Mouse (Mus musculus): ENCODE results near the gene Ric8b. TPM values are rescaled to one million over a fixed set of nuclear protein-coding genes. Genes with fewer than 3 reads are reported as not detected.
A peak's percentile ranks its signal among the peaks of the same experiment; 100 is the strongest.

The Ric8b gene
- polyA plus RNA-seq, 1 experiment from 2014 or later: 44.0 TPM

DNA sequence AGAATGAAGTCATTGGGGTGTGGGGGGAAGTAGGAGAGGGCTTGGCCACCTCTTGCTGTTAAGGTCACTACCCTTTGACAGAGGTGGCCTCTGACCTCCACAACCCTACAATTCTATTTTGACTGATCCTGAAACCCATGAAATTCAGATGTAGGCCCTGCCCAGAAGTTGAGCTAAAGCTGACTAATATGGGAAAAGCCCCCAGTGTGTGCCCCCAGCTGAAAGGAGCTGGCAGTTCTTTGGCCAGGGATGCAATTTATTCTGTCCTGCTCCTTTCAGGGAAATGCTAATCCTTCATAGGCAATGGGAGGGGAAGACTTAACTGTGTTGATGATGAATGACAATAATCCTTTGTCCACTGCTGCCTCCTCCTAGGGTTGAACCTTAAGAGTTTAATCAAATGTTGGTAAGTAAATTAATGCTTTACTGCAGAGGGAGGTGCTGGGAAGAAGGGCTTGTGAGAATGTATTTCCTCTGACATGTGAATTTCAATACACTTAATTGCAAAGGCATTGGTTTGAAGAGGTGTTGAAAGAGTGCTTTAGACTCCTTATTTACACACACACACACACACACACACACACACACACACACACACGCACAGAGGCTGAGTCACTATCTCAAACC lies 6.5 kb upstream of the Ric8b start:
- no peaks in the 10 kb centered on the region for H3K36me3 ChIP-seq
- ATAC-seq (ENCODE audit: low FRiP score): no peak
- no peak overlapping the region for H3K4me3 ChIP-seq (replicated peaks)
- H3K9me3 ChIP-seq (replicated peaks): no peaks in the 10 kb centered on the region
- H3K4me2 ChIP-seq: no peak overlapping the region
- WGBS: 50% methylated on average over 1 of the region's 1 CpGs
- peaks cover 31% of the 10 kb centered on the region for H3K4me1 ChIP-seq
- no peaks in the 10 kb centered on the region for H3K27me3 ChIP-seq (replicated peaks)
- H3K27ac ChIP-seq (replicated peaks): no peak overlapping the region
- H3K9ac ChIP-seq (replicated peaks): no peak overlapping the region

DNA sequence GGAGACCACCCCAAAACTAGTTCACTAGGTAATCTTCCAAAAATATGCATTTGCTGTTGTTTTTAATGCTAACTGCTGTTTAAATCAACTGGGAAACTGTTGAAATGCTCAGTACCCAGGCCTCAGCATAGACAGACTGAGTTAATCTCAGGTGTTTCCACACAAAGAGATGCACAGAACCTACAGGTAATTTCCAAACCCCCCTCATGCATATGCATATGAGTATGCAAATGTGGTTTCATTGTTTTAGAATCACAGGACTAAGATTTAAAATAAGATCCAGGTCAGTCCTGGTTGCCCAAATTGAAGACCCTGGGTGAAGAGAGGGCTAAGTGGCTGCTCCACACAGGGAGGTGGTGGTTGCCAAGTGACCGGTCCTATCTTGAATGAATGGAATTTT lies 4.3 kb upstream of the Ric8b start:
- no peak for ATAC-seq (ENCODE audit: low FRiP score)
- H3K27ac ChIP-seq (replicated peaks): no peak overlapping the region
- no peaks in the 10 kb centered on the region for H3K9me3 ChIP-seq (replicated peaks)
- WGBS: 58% methylated on average over 1 of the region's 1 CpGs
- peaks cover 24% of the 10 kb centered on the region for H3K4me1 ChIP-seq
- H3K27me3 ChIP-seq (replicated peaks): no peaks in the 10 kb centered on the region
- no peak overlapping the region for H3K4me3 ChIP-seq (replicated peaks)
- no peak overlapping the region for H3K9ac ChIP-seq (replicated peaks)
- H3K36me3 ChIP-seq: no peaks in the 10 kb centered on the region
- no peak overlapping the region for H3K4me2 ChIP-seq

DNA sequence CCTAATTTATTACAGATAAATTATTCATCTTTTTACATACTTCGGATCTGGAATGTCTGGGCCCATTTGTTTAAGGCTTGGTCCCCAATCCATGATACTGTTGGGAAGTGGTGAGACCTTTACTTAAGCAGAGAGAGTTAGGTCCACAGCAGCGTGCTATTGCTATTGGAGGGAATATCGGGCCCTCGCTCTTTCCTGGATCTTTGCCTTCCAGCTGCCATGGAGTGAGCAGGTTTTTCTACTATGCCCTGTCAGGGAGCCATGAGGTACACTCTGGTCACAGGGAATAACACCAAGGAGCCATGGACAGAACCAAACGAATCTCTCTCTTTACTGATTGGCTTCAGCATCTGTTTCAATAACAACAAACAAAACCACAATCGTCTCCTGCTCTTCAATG lies 1.9 kb upstream of the Ric8b start:
- 86% methylated on average over 6 of the region's 6 CpGs for WGBS
- H3K9me3 ChIP-seq (replicated peaks): no peaks in the 10 kb centered on the region
- H3K4me2 ChIP-seq: no peak overlapping the region
- H3K36me3 ChIP-seq: no peaks in the 10 kb centered on the region
- no peak overlapping the region for H3K4me3 ChIP-seq (replicated peaks)
- H3K4me1 ChIP-seq: peaks cover 32% of the 10 kb centered on the region
- no peak overlapping the region for H3K9ac ChIP-seq (replicated peaks)
- ATAC-seq (ENCODE audit: low FRiP score): no peak
- H3K27me3 ChIP-seq (replicated peaks): no peaks in the 10 kb centered on the region
- H3K27ac ChIP-seq (replicated peaks): no peak overlapping the region

DNA sequence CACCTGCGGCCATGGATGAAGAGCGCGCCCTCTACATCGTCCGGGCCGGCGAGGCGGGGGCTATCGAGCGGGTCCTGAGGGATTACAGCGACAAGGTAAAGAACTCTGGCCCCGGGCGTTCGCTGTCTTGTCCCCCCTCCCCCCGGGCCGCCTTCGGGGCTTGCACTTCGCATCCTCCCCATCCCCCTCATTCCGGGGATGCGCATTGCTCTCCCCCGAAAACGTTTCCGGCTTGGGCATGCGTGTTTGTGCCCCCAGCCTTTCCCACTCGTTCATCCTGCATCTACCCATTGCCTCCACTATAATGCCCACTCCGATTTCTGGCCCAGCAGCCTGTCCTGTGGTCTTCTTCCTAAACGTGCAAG lies 297 bp downstream of the Ric8b start:
- H3K27me3 ChIP-seq (replicated peaks): no peaks in the 10 kb centered on the region
- under 1% methylated on average over 25 of the region's 27 CpGs for WGBS
- H3K9ac ChIP-seq (replicated peaks): peak overlapping the region; percentile 93
- peak; percentile 71 for ATAC-seq (ENCODE audit: low FRiP score)
- H3K9me3 ChIP-seq (replicated peaks): no peaks in the 10 kb centered on the region
- H3K4me1 ChIP-seq: peaks cover 30% of the 10 kb centered on the region
- H3K36me3 ChIP-seq: no peaks in the 10 kb centered on the region
- peak overlapping the region; percentile 100 for H3K27ac ChIP-seq (replicated peaks)
- peak overlapping the region; percentile 65 for H3K4me2 ChIP-seq
- H3K4me3 ChIP-seq (replicated peaks): peak overlapping the region; percentile 74

DNA sequence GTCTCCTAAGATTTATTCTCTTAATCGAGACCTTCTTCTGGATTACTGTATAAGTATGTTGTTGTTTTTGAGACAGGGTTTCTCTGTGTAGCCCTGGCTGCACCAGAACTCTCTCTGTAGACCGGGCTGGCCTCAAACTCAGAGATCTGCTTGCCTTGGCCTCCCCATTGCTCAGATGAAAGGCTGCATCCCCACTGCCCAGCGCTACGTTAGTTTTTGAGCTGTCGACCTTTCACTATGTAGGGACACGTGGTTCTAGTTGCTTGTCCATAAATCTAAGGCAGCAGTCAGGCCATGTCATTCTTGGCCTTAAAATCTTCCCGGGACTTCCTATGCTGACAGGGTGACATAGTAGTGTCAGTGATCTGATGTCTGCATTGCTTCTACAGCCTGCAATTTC lies 8.9 kb downstream of the Ric8b start:
- peaks cover 12% of the 10 kb centered on the region; the same call in 1 of the 2 replicates for H3K36me3 ChIP-seq
- no peak for ATAC-seq (ENCODE audit: low FRiP score)
- H3K4me1 ChIP-seq: peaks cover 4% of the 10 kb centered on the region; the same call in 1 of the 2 replicates
- 58% methylated on average over 7 of the region's 7 CpGs for WGBS
- H3K9ac ChIP-seq (replicated peaks): no peak overlapping the region
- H3K4me2 ChIP-seq: no peak overlapping the region
- no peaks in the 10 kb centered on the region for H3K27me3 ChIP-seq (replicated peaks)
- H3K9me3 ChIP-seq (replicated peaks): no peaks in the 10 kb centered on the region
- no peak overlapping the region for H3K27ac ChIP-seq (replicated peaks)
- H3K4me3 ChIP-seq (replicated peaks): no peak overlapping the region

DNA sequence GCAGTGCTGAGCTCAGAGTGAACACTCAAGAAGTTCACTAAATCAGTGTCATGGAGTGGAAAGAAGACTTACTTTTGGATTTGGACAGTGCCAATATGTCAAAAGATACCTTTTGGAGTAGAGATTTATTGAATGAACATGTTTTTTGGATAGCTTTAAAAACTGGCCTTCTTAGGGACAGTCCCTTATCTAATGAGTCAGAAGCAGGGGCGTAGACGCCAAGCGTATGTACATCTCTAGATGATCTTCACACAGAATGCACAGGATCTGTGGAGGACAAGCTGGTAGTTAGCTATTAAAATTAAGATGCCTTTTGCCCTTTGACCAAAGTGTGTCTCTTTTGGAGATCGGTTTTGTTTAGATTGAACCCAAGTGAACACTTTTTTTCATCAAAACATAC lies 9.5 kb downstream of the Ric8b start:
- no peak for ATAC-seq (ENCODE audit: low FRiP score)
- Histone ChIP-seq H3K4me1 (peaks cover 5% of the 10 kb centered on the region; the same call in 1 of the 2 replicates), H3K9ac (replicated peaks) (no peak overlapping the region), H3K27ac (replicated peaks) (no peak overlapping the region), H3K4me2 (no peak overlapping the region), H3K36me3 (peaks cover 12% of the 10 kb centered on the region; the same call in 1 of the 2 replicates), H3K27me3 (replicated peaks) (no peaks in the 10 kb centered on the region), H3K9me3 (replicated peaks) (no peaks in the 10 kb centered on the region), H3K4me3 (replicated peaks) (no peak overlapping the region)
- WGBS: 92% methylated on average over 4 of the region's 4 CpGs

DNA sequence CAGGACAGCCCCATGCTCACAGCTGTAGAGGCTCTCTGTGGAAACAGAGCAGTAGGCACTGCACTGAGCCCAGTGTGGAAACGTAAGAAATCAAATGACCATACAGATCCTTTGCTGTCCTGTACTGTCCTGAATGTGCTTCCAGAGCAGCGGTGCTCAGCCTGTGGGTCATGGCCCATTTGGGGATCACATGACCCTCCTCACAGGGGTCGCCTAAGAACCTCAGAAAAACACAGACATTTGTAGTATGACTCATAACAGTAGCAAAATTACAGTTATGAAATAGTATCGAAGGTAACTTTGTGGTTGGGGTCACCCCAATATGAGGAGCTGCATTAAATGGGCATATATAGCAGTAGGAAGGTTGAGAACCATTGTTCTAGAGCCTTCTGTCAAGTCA lies 11.0 kb downstream of the Ric8b start:
- peaks cover 12% of the 10 kb centered on the region; the same call in 1 of the 2 replicates for H3K36me3 ChIP-seq

DNA sequence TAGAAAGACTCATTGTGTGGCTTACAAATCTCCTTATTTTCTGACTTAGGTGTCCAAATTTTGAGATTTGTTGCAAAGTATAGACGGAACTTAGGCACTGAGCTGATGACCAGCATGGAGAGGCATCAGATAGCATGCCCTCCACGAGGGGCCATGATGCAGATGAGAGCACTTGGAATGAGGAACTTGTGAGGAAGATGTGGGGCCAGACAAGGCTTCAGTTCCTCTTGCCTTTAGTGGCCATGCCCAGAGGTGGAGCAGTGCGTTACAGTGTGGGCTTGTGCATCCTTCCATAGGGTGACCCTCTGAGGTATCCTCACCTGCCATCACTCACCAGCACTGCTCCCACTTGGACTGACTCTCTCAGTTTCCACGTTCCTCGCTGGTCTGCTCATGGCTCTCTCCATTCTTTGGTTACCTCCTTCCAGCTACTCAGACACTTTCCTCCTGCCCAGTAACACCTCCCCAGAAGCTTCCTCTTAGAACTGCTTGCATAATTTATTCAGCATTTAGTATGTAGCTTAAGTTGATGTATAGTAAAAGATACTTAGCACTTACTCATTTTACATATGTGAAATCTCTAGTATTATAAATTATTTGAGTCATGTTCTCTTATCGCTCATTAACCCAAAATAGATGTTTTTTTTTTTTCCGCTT lies 18.3 kb downstream of the Ric8b start:
- no peak overlapping the region for H3K4me3 ChIP-seq (replicated peaks)
- H3K9ac ChIP-seq (replicated peaks): no peak overlapping the region
- WGBS: 88% methylated on average over 7 of the region's 7 CpGs
- no peaks in the 10 kb centered on the region for H3K36me3 ChIP-seq
- peaks cover 12% of the 10 kb centered on the region; the same call in 1 of the 2 replicates for H3K4me1 ChIP-seq
- no peak for ATAC-seq (ENCODE audit: low FRiP score)
- no peak overlapping the region for H3K27ac ChIP-seq (replicated peaks)
- H3K9me3 ChIP-seq (replicated peaks): no peaks in the 10 kb centered on the region
- H3K27me3 ChIP-seq (replicated peaks): no peaks in the 10 kb centered on the region
- no peak overlapping the region for H3K4me2 ChIP-seq

More for the DNA sequence above, 11.0 kb downstream of the Ric8b start:
- WGBS: 78% methylated on average over 4 of the region's 4 CpGs
- no peaks in the 10 kb centered on the region for H3K27me3 ChIP-seq (replicated peaks)
- peaks cover 7% of the 10 kb centered on the region; the same call in 1 of the 2 replicates for H3K4me1 ChIP-seq
- no peak overlapping the region for H3K4me3 ChIP-seq (replicated peaks)
- H3K9ac ChIP-seq (replicated peaks): no peak overlapping the region
- no peak overlapping the region for H3K27ac ChIP-seq (replicated peaks)
- H3K9me3 ChIP-seq (replicated peaks): no peaks in the 10 kb centered on the region
- no peak for ATAC-seq (ENCODE audit: low FRiP score)
- no peak overlapping the region for H3K4me2 ChIP-seq

DNA sequence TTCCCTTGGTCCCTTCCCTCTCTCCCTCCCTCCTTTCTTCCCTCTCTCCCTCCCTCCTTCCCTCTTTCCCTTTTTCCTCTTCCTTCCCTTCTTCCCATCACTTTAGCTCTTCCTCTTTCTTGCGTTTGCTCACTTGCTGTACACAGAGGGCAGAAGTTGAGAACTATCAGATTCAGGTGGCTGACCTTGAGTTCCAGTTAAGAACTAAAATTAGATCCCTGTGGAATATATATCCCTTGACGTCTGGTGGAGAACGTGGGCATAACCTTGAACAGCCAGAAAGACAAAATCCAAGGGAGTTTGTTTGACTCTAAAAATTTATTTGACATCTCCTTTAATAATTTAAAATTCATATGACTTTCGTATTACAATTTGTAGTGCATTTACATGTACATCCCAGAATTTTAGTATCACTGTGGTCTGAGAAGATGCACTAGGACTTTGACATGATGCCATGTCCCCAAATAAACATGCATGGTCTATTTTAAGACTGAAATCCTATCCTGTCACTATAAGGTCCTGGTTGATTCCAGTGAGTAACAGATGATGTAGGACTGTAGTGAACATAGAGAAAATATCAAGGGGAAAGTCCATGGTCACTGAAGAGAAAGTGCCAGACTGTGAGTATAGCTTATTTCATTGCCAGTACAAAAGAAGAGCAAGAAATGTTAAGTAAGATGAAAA lies 19.6 kb downstream of the Ric8b start:
- WGBS: 82% methylated on average over 4 of the region's 4 CpGs

DNA sequence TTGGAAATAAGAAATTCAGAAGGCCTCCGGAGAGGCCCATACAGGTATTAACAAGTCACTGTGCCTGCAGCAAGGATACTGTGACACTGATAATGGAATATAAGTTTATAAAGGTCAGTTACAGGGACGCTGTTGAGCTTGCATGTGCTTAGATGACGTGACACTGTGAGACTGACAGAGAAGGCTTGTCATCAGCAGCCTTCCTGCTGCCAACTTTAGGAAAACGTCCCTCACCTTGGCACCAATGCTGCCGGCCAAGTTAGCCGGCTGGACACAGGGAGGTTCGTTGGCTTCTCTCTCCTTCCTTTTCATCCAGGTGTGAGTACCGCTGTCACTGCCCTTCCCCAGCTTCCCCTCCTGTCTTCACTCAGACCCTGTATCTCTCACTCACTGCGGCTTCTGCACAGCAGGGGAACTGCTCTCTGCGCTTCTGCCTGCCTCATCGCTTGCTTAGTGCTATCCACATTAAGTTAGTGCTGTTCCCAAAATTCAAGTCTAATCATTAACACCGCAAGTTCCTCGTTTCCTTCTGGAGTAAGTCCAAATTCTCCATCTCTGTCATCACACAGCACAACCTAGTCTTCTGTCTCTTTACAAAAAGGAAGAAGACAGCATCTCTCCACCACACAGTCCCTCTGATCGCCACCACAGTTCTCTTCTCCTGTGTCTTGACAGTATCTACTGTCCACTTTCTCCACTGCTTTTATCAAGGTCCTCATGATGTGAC lies 20.8 kb downstream of the Ric8b start:
- WGBS: 75% methylated on average over 14 of the region's 14 CpGs
- H3K27ac ChIP-seq (replicated peaks): no peak overlapping the region
- no peaks in the 10 kb centered on the region for H3K36me3 ChIP-seq
- no peak overlapping the region for H3K4me2 ChIP-seq
- H3K9me3 ChIP-seq (replicated peaks): no peaks in the 10 kb centered on the region
- H3K27me3 ChIP-seq (replicated peaks): no peaks in the 10 kb centered on the region
- no peak for ATAC-seq (ENCODE audit: low FRiP score)
- no peak overlapping the region for H3K9ac ChIP-seq (replicated peaks)
- H3K4me1 ChIP-seq: peaks cover 10% of the 10 kb centered on the region; the same call in 1 of the 2 replicates
- no peak overlapping the region for H3K4me3 ChIP-seq (replicated peaks)

More for the DNA sequence above, 19.6 kb downstream of the Ric8b start:
- ATAC-seq (ENCODE audit: low FRiP score): no peak
- no peaks in the 10 kb centered on the region for H3K36me3 ChIP-seq
- no peaks in the 10 kb centered on the region for H3K9me3 ChIP-seq (replicated peaks)
- no peak overlapping the region for H3K27ac ChIP-seq (replicated peaks)
- H3K9ac ChIP-seq (replicated peaks): no peak overlapping the region
- H3K4me2 ChIP-seq: no peak overlapping the region
- peaks cover 11% of the 10 kb centered on the region; the same call in 1 of the 2 replicates for H3K4me1 ChIP-seq
- no peak overlapping the region for H3K4me3 ChIP-seq (replicated peaks)
- no peaks in the 10 kb centered on the region for H3K27me3 ChIP-seq (replicated peaks)

DNA sequence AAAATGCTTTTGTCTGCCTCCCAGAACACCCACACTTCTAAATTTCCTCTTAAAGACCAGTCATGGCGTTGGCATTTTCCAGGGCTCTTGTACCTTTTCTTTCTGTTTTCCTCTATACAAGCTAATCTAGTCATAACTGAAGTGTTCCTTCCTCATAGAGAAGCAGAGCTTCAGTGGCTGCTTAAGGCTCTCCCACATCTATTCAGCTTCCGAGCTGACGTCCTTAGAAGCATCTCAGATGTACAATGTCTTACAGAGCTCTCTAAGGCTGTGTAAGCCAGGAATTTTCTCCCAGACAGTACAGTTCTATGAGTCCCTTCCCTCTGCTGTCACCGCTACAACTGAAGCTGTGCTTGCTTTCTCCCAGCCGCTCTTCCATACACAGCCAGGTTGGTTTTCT lies 21.5 kb downstream of the Ric8b start:
- no peak for ATAC-seq (ENCODE audit: low FRiP score)
- no peaks in the 10 kb centered on the region for H3K27me3 ChIP-seq (replicated peaks)
- no peak overlapping the region for H3K4me2 ChIP-seq
- H3K9me3 ChIP-seq (replicated peaks): no peaks in the 10 kb centered on the region
- no peak overlapping the region for H3K9ac ChIP-seq (replicated peaks)
- no peak overlapping the region for H3K4me3 ChIP-seq (replicated peaks)
- no peak overlapping the region for H3K27ac ChIP-seq (replicated peaks)
- 85% methylated on average over 5 of the region's 5 CpGs for WGBS
- peaks cover 10% of the 10 kb centered on the region; the same call in 1 of the 2 replicates for H3K4me1 ChIP-seq
- H3K36me3 ChIP-seq: no peaks in the 10 kb centered on the region
